Mouse (Mus musculus): Measurements from ENCODE around the gene Znhit1.
A peak's percentile ranks its signal among the peaks of the same experiment; 100 is the strongest.
"Not testable (repeated sequence)": the region's sequence is repeated elsewhere in the genome, so short reads cannot be mapped to it uniquely, and the experiment has no call there.

The Znhit1 gene

GRCm38 (mm10) chr5:136953015-136953414 lies 34.8 kb downstream of the Znhit1 start, which contains the start of gene Fis1:
Gene Fis1 (plus strand): TSS chr5:136953275.
- peak; percentile 97 for DNase-seq (ENCODE audit: low read depth, low spot score)

DNA sequence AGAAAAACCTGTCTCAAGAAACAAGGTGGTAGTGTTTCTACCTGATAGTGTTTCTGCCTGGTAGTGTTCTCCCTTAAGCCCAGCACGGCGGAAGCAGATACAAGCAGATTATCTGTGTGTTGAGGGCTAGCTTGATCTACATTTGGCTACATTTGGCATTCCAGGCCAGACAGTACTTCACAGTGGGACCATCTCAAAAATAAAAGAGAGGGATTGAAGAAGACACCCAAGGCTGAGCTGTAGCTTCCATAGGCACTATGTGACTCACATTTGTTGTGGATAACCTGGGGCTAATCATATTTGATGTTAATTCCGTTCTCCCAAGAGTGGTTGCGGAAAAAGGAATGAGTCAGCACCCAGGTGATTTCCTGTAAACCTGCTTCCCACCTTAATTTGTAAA lies 35.7 kb downstream of the Znhit1 start:
- no peak for DNase-seq (ENCODE audit: low read depth, low spot score)

GRCm38 (mm10) chr5:136950521-136950920 lies 37.3 kb downstream of the Znhit1 start:
- DNase-seq (ENCODE audit: low read depth, low spot score), result no peak

DNA sequence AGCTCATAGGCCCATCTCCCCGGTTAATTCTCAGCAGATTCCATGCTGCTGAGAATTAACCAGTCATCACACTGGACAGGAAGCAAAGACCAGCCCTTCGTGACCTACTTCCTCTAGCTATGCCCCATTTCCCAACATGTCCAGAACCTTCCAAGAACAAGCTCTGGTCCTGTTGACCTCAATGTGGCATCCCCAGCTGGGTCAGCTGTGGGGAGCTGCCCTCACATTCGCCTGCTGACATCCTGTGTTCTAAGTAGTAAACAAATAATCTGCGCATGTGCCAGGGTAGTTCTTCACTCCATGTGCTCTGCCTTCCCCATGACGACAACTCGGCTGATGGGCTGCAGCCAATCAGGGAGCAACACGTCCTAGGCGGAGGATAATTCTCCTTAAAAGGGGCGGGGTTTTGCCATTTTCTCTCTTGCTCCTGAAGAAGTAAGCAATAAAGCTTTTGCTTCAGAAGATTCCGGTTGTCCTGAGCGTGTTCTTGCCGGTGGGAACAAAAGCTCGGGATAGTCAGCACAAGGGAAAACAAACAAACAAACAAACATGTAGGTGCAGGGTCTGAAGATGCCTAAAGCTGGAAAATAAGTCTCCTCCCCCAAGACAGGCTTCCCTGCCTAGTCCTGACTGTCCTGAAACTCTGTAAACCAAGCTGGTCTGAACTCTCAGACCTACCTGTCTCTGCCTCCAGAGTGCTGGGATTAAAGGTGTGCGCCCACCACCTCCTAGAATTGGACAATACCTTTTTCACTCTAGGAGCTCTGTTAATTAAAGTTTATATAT lies 38.1 kb downstream of the Znhit1 start:
- not testable (repeated sequence) for DNase-seq (ENCODE audit: low read depth, low spot score)

- DNase-seq (ENCODE audit: low read depth, low spot score), result no peak
Measured at GRCm38 (mm10) chr5:136947874-136948273, 39.9 kb downstream of the Znhit1 start.

DNA sequence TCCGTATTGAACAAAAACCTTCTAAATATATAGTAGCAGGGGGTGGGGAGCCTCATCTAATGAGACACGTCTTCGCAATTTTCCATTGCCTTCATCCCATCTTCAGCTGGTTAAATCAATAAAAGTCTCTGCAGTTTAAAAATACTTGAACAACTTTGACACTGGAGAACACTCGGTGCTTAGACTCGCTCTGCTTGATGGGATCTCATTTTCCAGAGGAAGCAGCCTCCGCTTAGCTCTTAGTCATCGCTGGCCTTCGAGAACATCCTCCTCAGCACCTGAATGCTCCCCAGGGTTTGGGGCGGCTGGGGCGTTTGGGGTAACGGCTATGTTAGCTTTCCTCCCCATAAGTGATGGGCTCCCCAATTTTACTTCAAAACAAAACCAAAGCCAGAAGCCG lies 42.7 kb downstream of the Znhit1 start:
- no peak for DNase-seq (ENCODE audit: low read depth, low spot score)

DNA sequence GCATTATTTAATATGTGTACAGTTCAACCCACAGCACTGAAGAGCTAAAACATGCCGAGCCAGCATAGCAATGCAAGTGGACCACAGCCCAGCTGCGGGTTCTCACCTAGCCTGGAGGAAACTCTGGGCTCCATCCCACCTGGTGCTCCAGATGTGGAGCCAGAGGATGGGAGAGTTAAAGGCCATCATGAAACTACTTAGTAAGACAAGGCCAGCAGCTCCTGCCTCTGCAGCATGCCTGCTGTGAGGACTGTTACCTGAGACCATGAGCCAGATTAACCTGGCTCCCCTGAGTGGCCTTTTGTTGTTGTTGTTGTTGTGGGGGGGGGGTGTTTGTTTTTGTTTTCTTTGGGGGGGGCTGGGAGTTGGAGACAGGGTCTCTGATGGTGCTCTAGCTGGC lies 44.4 kb downstream of the Znhit1 start:
- no peak for DNase-seq (ENCODE audit: low read depth, low spot score)

DNA sequence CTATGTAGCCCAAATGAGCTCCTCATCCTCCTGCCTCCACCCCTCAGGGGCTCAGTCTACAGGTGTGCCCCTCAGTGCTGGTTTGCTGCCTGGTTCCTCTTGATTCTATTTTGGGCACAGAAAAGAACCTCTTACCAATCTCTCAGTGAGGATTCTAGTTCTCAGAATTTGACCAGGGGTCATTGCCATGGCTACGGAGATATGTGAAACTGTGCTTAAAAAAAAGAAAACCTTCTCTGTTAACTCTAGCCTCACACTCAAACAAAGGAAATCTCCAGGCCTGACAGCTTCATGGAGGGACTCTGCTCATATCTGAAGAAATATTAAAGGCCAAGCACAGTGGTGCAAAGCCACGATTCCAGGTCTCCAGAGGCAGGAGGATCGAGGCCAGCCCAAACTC lies 45.0 kb downstream of the Znhit1 start:
- DNase-seq (ENCODE audit: low read depth, low spot score), result no peak

DNA sequence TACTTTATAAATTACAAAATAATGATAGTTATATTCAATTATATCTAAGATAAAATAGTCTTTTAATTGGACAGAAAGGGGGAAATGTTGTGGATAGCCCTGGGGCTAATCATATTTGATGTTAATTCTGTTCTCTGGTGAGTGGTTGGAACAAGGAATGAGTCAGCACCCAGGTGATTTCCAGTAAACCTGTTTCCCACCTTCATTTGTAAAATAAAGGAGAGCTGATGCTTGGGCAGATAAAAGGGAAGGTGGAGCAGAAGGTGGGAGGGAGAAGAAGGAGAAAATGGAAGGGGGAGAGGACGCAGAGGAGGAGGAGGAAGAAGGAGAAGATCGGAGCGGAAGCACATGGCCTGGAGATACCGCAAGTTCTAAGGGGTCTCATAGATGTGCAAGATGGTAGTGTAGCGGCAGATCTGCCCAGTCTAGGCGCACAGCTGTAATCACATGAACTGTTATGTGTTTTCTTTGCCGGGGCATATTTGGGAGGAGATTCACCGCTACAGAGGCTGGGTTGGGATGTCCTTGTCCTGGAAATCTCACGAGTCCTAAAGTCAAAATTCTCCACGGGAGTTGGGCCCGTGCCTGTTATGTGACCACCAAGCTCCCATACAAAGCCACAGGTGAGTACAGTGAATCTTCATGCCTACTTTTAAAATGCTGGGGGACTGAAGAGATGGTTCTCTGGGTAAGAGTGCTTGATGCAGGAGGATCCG lies 46.8 kb downstream of the Znhit1 start:
- no peak for DNase-seq (ENCODE audit: low read depth, low spot score)

DNA sequence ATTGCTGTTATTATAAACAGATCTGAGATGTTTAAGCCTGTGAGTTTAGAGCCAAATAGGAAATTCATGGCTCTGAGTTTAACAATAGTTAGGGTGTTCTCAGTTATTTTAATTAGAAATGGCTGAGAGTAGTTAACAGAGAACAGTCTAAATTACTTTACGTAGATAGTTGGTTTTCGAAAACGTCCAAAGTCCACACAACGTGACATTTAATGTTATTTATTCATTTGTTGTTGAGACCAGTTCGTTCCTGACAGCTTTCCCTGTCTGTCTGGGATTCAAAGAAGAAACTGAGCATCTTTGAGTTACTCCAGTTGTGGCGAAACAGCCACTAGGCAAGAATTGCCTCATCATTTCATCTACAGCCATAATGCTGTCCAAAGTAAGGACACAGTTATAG lies 47.8 kb downstream of the Znhit1 start:
- not testable (repeated sequence) for DNase-seq (ENCODE audit: low read depth, low spot score)

GRCm38 (mm10) chr5:136939284-136939683 lies 48.5 kb downstream of the Znhit1 start:
- no peak for DNase-seq (ENCODE audit: low read depth, low spot score)

DNA sequence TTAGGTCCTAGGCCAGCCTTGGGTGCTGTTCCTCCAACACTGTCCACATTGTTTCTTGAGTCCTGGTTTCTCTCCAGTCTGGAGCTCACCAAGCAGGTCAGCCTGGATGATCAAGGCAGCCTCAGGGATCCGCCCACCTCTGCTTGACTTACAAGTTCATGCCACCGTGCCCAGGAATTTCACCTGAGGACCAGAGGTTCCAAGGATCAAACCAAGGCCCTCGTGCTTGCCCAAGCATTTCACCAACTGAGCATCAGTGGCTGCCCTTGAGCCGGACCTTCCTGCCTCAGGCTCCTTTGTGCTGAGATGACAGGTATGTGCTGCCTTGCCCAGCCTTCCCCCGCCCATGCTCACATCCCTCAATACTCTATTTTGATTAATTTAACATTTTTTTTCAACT lies 50.2 kb downstream of the Znhit1 start:
- DNase-seq (ENCODE audit: low read depth, low spot score), result no peak

DNA sequence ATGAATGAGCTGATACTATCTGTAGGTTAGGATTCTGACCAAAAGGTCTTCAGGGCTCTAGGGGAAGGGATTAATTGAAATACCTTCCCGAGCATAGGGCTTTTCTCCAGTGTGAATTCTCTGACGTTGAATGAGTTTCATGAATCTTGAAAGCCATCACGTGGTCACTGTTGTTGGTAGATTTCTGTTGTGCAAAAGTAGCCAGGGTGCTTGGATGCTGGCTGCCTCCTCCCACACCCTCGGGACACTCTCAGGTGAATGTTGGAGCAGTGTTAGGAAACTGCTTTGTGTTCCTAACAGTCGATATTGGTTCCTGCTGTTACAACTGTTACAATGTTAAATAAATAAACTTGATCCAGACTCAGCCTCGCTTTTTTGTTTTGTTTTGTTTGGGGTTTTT lies 51.1 kb downstream of the Znhit1 start:
- no peak for DNase-seq (ENCODE audit: low read depth, low spot score)

DNA sequence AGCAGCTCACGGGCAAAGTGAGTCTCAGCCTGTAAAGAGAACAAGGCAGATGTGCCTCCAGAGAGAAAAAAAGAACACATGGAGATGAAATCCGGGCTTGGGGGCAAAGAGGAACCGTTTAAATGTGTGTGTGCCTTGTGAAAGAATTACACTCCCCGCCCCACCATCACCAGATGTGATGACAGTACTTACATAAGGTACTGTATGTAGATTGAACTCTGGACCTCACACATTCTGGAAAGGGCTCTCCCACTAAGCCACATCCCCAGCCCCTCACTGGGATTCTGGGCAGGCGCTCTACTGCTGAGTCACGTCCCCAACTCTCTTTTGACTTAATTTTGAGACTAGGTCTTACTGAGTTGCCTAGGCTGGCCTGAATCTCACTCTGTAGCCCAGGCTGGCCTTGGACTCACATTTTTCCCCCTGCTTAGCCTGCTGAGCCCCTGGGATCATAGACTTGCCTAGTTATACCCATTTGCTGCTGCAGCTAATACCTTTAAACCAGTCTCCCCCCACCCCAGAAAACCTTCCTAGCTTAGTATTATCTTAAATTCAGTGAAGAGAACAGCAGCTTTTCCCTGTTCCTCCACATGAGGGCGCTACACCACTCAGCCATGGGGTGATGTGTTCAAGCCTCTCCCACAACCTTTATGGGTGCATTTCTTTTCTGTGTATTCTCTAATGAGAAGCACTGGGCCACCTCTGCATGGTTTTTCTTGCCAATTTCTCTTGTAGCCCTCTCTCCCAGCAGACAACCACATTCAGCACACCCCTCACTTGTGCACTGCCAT lies 51.7 kb downstream of the Znhit1 start:
- no peak for DNase-seq (ENCODE audit: low read depth, low spot score)

DNA sequence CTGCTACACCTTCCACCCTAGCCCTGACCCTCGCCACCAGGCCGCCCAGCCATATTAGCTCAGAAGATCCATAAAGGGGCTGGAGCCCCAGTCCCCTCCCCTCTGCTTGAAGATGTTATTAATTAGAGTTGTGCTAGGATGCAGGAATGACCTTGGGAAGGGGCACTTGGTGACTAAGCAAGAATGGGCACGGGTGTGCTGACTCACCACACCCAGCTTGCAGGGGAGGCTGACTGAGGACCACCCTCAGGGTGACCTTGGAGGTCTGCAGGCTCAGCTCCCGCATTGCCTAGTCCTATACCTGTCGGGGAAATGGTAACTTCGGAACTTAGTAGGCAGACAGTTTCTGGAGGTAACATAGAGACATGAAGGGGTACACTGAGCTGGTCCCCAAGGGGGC lies 53.9 kb downstream of the Znhit1 start:
- no peak for DNase-seq (ENCODE audit: low read depth, low spot score)

GRCm38 (mm10) chr5:136932956-136933355 lies 54.9 kb downstream of the Znhit1 start:
- no peak for DNase-seq (ENCODE audit: low read depth, low spot score)
